Mouse (Mus musculus): ENCODE measurements around the gene Ttll12. TPM values are rescaled to one million over a fixed set of nuclear protein-coding genes. Genes with fewer than 3 reads are reported as not detected.

Ttll12 gene
- total RNA-seq, 2 experiments from 2014 or later, result 12.4 to 12.6 TPM

GRCm38 (mm10) chr15:83553831-83554230 lies 41.1 kb downstream of the Ttll12 start:
- intact Hi-C loops (cut with DNase I), result no loop called here
- Histone ChIP-seq H3K4me3 (no peak overlapping the region), H3K27ac (no peak overlapping the region)
- no peak for DNase-seq (ENCODE audit: extremely low spot score in 1 of 2, low spot score in 2 of 2)
- peak; percentile 41 for TF ChIP-seq CTCF (IDR thresholded peaks at IDR 0.05)

- H3K4me3 ChIP-seq, result no peak overlapping the region
- intact Hi-C loops (cut with DNase I), result no loop called here
- H3K27ac ChIP-seq, result no peak overlapping the region
- TF ChIP-seq CTCF (IDR thresholded peaks at IDR 0.05), result no peak
- DNase-seq (ENCODE audit: extremely low spot score in 1 of 2, low spot score in 2 of 2), result no peak
Measured at GRCm38 (mm10) chr15:83550137-83550536, 44.8 kb downstream of the Ttll12 start.

GRCm38 (mm10) chr15:83547144-83547543 lies 47.8 kb downstream of the Ttll12 start:
- H3K27ac ChIP-seq, result no peak overlapping the region
- no peak overlapping the region for H3K4me3 ChIP-seq
- no peak for DNase-seq (ENCODE audit: extremely low spot score in 1 of 2, low spot score in 2 of 2)
- intact Hi-C loops (cut with DNase I), result no loop called here
- TF ChIP-seq CTCF (IDR thresholded peaks at IDR 0.05), result no peak

GRCm38 (mm10) chr15:83546029-83546428 lies 48.9 kb downstream of the Ttll12 start:
- no peak for TF ChIP-seq CTCF (IDR thresholded peaks at IDR 0.05)
- H3K4me3 ChIP-seq, result no peak overlapping the region
- intact Hi-C loops (cut with DNase I), result no loop called here
- DNase-seq (ENCODE audit: extremely low spot score in 1 of 2, low spot score in 2 of 2), result no peak
- H3K27ac ChIP-seq, result no peak overlapping the region

- intact Hi-C loops (cut with DNase I), result no loop called here
Measured at GRCm38 (mm10) chr15:83541647-83542287, 53.2 kb downstream of the Ttll12 start.

GRCm38 (mm10) chr15:83539905-83540304 lies 55.1 kb downstream of the Ttll12 start:
- Histone ChIP-seq H3K4me3 (no peak overlapping the region), H3K27ac (no peak overlapping the region)
- DNase-seq (ENCODE audit: extremely low spot score in 1 of 2, low spot score in 2 of 2), result no peak
- intact Hi-C loops (cut with DNase I), result no loop called here
- TF ChIP-seq CTCF (IDR thresholded peaks at IDR 0.05), result no peak

More at GRCm38 (mm10) chr15:83541647-83542287, 53.2 kb downstream of the Ttll12 start:
- no peak for DNase-seq (ENCODE audit: extremely low spot score in 1 of 2, low spot score in 2 of 2)
- TF ChIP-seq CTCF (IDR thresholded peaks at IDR 0.05), result no peak
- no peak overlapping the region for H3K4me3 ChIP-seq
- no peak overlapping the region for H3K27ac ChIP-seq

GRCm38 (mm10) chr15:83538855-83539254 lies 56.1 kb downstream of the Ttll12 start:
- no peak overlapping the region for H3K4me3 ChIP-seq
- no peak for TF ChIP-seq CTCF (IDR thresholded peaks at IDR 0.05)
- no peak overlapping the region for H3K27ac ChIP-seq
- intact Hi-C loops (cut with DNase I), result no loop called here
- no peak for DNase-seq (ENCODE audit: extremely low spot score in 1 of 2, low spot score in 2 of 2)

- intact Hi-C loops (cut with DNase I), result no loop called here
- DNase-seq (ENCODE audit: extremely low spot score in 1 of 2, low spot score in 2 of 2), result no peak
- Histone ChIP-seq H3K4me3 (no peak overlapping the region), H3K27ac (no peak overlapping the region)
- TF ChIP-seq CTCF (IDR thresholded peaks at IDR 0.05), result no peak
Measured at GRCm38 (mm10) chr15:83535890-83536231, 59.1 kb downstream of the Ttll12 start.

GRCm38 (mm10) chr15:83534960-83535889 lies 59.7 kb downstream of the Ttll12 start:
- H3K4me3 ChIP-seq, result no peak overlapping the region
- intact Hi-C loops (cut with DNase I), result no loop called here
- no peak for TF ChIP-seq CTCF (IDR thresholded peaks at IDR 0.05)
- no peak for DNase-seq (ENCODE audit: extremely low spot score in 1 of 2, low spot score in 2 of 2)
- H3K27ac ChIP-seq, result no peak overlapping the region

GRCm38 (mm10) chr15:83532606-83533005 lies 62.4 kb downstream of the Ttll12 start:
- Histone ChIP-seq H3K4me3 (no peak overlapping the region), H3K27ac (no peak overlapping the region)
- no peak for DNase-seq (ENCODE audit: extremely low spot score in 1 of 2, low spot score in 2 of 2)
- intact Hi-C loops (cut with DNase I), result no loop called here
- no peak for TF ChIP-seq CTCF (IDR thresholded peaks at IDR 0.05)

- Histone ChIP-seq H3K4me3 (no peak overlapping the region), H3K27ac (no peak overlapping the region)
- TF ChIP-seq CTCF (IDR thresholded peaks at IDR 0.05), result peak; percentile 6; the same call in 1 of the 2 replicates
- DNase-seq (ENCODE audit: extremely low spot score in 1 of 2, low spot score in 2 of 2), result no peak
- intact Hi-C loops (cut with DNase I), result no loop called here
Measured at GRCm38 (mm10) chr15:83531961-83532469, 62.9 kb downstream of the Ttll12 start.

- no peak for DNase-seq (ENCODE audit: extremely low spot score in 1 of 2, low spot score in 2 of 2)
- Histone ChIP-seq H3K4me3 (no peak overlapping the region), H3K27ac (no peak overlapping the region)
- intact Hi-C loops (cut with DNase I), result no loop called here
- TF ChIP-seq CTCF (IDR thresholded peaks at IDR 0.05), result no peak
Measured at GRCm38 (mm10) chr15:83530688-83531087, 64.3 kb downstream of the Ttll12 start.

Measured in left cerebral cortex, adult 2 months (tissue).